Comparison of ENCODE assay signal across 26 mouse cellular contexts in genomic region chr17:45051971-45052370, GRCm38 (mm10).
"Had no signal": no experiment of that assay in that cellular context is flagged by ENCODE, and none has a peak within 500 bp of the region (broad histone marks: within the 10 kb centered on the region; RNA-seq: fewer than 3 reads in every experiment).

No protein-coding gene starts in this region.

- H3K36me3 ChIP-seq: heart, embryonic 10.5 days; heart, embryonic 12.5 days; hindbrain, embryonic 10.5 days; hindbrain, embryonic 12.5 days; intestine, embryonic 15.5 days; limb, embryonic 10.5 days; limb, embryonic 12.5 days; liver, embryonic 13.5 days; liver, embryonic 15.5 days had no signal

- DNase-seq: gastrocnemius, postnatal 10 days; gastrocnemius, postnatal 36 days; heart, postnatal 10 days; heart, postnatal 4 days; kidney, adult 18-20 months; kidney, adult 8-10 months; kidney, postnatal 10 days; kidney, postnatal 25 days; kidney, postnatal 4 days; liver, embryonic 13.5 days; liver, postnatal 0 days had no signal

- H3K4me2 ChIP-seq: heart, embryonic 12.5 days; hindbrain, embryonic 12.5 days; hindbrain, embryonic 14.5 days; intestine, embryonic 15.5 days; limb, embryonic 12.5 days; liver, embryonic 11.5 days; liver, embryonic 13.5 days; liver, embryonic 15.5 days had no signal

- H3K9ac ChIP-seq: heart, embryonic 12.5 days; hindbrain, embryonic 12.5 days; hindbrain, embryonic 14.5 days; intestine, embryonic 15.5 days; limb, embryonic 12.5 days; liver, embryonic 13.5 days; liver, embryonic 15.5 days; liver, postnatal 0 days had no signal

- H3K27ac ChIP-seq: heart, embryonic 10.5 days; hindbrain, embryonic 10.5 days; hindbrain, embryonic 12.5 days; hindbrain, embryonic 14.5 days; intestine, embryonic 15.5 days; layer of hippocampus, adult 2 months; left cerebral cortex, adult 2 months; limb, embryonic 10.5 days; limb, embryonic 12.5 days; liver, embryonic 13.5 days; liver, embryonic 15.5 days had no signal

- H3K4me1 ChIP-seq: heart, embryonic 10.5 days; heart, embryonic 12.5 days; hindbrain, embryonic 10.5 days; hindbrain, embryonic 12.5 days; intestine, embryonic 15.5 days; liver, embryonic 13.5 days; liver, embryonic 15.5 days had no signal

- H3K9me3 ChIP-seq: heart, embryonic 10.5 days; heart, embryonic 12.5 days; hindbrain, embryonic 10.5 days; hindbrain, embryonic 12.5 days; intestine, embryonic 15.5 days; limb, embryonic 10.5 days; limb, embryonic 12.5 days; liver, embryonic 13.5 days; liver, embryonic 15.5 days had no signal

- H3K27me3 ChIP-seq: heart, embryonic 12.5 days; hindbrain, embryonic 12.5 days; intestine, embryonic 15.5 days; limb, embryonic 12.5 days; liver, embryonic 13.5 days; liver, embryonic 15.5 days had no signal

- H3K4me3 ChIP-seq: heart, embryonic 10.5 days; heart, embryonic 12.5 days; hindbrain, embryonic 10.5 days; hindbrain, embryonic 12.5 days; intestine, embryonic 15.5 days; layer of hippocampus, adult 2 months; left cerebral cortex, adult 2 months; limb, embryonic 10.5 days; limb, embryonic 12.5 days; liver, embryonic 13.5 days; liver, embryonic 15.5 days had no signal

- ATAC-seq: hindbrain, embryonic 16.5 days; inflammation-experienced regulatory T-cells, adult 6 months; intestine, embryonic 15.5 days; intestine, postnatal 0 days; liver, postnatal 0 days had no signal
